Mouse (Mus musculus) embryonic fibroblast, embryonic 13.5 days (primary cell): ENCODE measurements at regions not wholly inside any gene's neighbourhood (a gene's known extent, or its start where the extent isn't known, plus 50 kb on each side); places are given as distances from the start of the nearest gene placed in this dataset.

Experiments
- CTCF ChIP-seq: IDR thresholded peaks from 2 replicates; pipeline ENCODE4 v1.5.1; 2011; ENCODE audit warnings: mild to moderate bottlenecking, control low read depth, low read length, moderate library complexity, borderline replicate concordance; ENCODE audit not compliant: insufficient read depth
- POLR2A ChIP-seq: IDR thresholded peaks from 2 replicates; pipeline ENCODE4 v1.6.1; 2011; ENCODE audit warnings: low read depth, mild to moderate bottlenecking, control low read depth, low read length, moderate library complexity

- TF ChIP-seq CTCF (no peak), POLR2A (no peak)
These were observed 210.0 kb upstream of the 4933412E24Rik start for GRCm38 (mm10) chr15:60226335-60226938.
